Mouse (Mus musculus): ENCODE measurements around the gene Ablim1.

Ablim1 gene

GRCm38 (mm10) chr19:57314346-57315012 lies at the start of gene Ablim1:
Gene Ablim1, minus strand, starts transcription at chr19:57314919.
- peak; percentile 69 for DNase-seq

GRCm38 (mm10) chr19:57363538-57363937 lies 48.8 kb upstream of the Ablim1 start:
- no peak for DNase-seq

GRCm38 (mm10) chr19:57363076-57363475 lies 48.4 kb upstream of the Ablim1 start:
- no peak for DNase-seq

- no peak for DNase-seq
Observed at GRCm38 (mm10) chr19:57362586-57362985, 47.9 kb upstream of the Ablim1 start.

GRCm38 (mm10) chr19:57361939-57362307 lies 47.2 kb upstream of the Ablim1 start:
- no peak for DNase-seq

GRCm38 (mm10) chr19:57361131-57361938 lies 46.6 kb upstream of the Ablim1 start:
- peak; percentile 69 for DNase-seq

GRCm38 (mm10) chr19:57360341-57361130 lies 45.8 kb upstream of the Ablim1 start, which contains the start of gene Fam160b1:
Gene Fam160b1, plus strand, starts transcription at chr19:57360680.
- peak; percentile 96 for DNase-seq

- DNase-seq = no peak
Observed at GRCm38 (mm10) chr19:57359701-57360326, 45.1 kb upstream of the Ablim1 start.

- DNase-seq = no peak
Observed at GRCm38 (mm10) chr19:57358836-57359598, 44.3 kb upstream of the Ablim1 start.

GRCm38 (mm10) chr19:57358322-57358721 lies 43.6 kb upstream of the Ablim1 start:
- DNase-seq = peak; percentile 50

- no peak for DNase-seq
Observed at GRCm38 (mm10) chr19:57357811-57358210, 43.1 kb upstream of the Ablim1 start.

- DNase-seq = no peak
Observed at GRCm38 (mm10) chr19:57357244-57357643, 42.5 kb upstream of the Ablim1 start.

- no peak for DNase-seq
Observed at GRCm38 (mm10) chr19:57356273-57356672, 41.6 kb upstream of the Ablim1 start.

GRCm38 (mm10) chr19:57355451-57356251 lies 40.9 kb upstream of the Ablim1 start:
- DNase-seq = peak; percentile 88

GRCm38 (mm10) chr19:57354715-57355114 lies 40.0 kb upstream of the Ablim1 start:
- DNase-seq = no peak

- DNase-seq = no peak
Observed at GRCm38 (mm10) chr19:57354050-57354449, 39.3 kb upstream of the Ablim1 start.

GRCm38 (mm10) chr19:57353228-57353627 lies 38.5 kb upstream of the Ablim1 start:
- DNase-seq = no peak

GRCm38 (mm10) chr19:57352337-57352935 lies 37.7 kb upstream of the Ablim1 start:
- DNase-seq = no peak

GRCm38 (mm10) chr19:57349096-57349495 lies 34.4 kb upstream of the Ablim1 start:
- no peak for DNase-seq

- DNase-seq = no peak
Observed at GRCm38 (mm10) chr19:57344678-57345077, 30.0 kb upstream of the Ablim1 start.

GRCm38 (mm10) chr19:57343860-57344259 lies 29.1 kb upstream of the Ablim1 start:
- no peak for DNase-seq

Measured in retina, postnatal 1 day (tissue).